Mouse (Mus musculus) G1E (cell line): ENCODE results near the gene Irf4.

Source experiments
- CTCF ChIP-seq: IDR thresholded peaks from 2 replicates; pipeline ENCODE4 v1.5.1; 2012; ENCODE audit warnings: low read depth, low read length, inconsistent platforms, mixed read lengths
- POLR2AphosphoS5 ChIP-seq: IDR thresholded peaks from 2 replicates; pipeline ENCODE4 v1.6.1; 2012; ENCODE audit warnings: low read depth, low read length, inconsistent platforms; ENCODE audit not compliant: insufficient replicate concordance

DNA sequence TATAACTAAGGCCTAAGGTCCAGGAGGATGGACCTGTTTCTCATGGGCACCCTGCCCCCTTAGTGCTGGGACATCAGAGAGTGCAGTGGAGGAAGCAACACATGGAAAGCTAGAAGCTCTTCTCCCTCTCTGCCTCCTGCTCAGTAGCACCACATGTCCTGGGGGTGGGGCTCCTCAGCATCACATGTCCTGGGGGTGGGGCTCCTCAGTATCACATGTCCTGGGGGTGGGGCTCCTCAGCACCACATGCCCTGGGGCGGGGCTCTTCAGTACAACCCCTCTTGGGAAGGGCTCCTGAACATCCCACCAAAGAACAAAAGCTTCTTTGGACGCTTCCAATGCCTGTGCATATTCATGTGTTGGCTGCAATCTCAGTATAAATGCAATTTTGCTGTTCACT is 38.5 kb downstream of the Irf4 start:
- TF ChIP-seq CTCF (no peak), POLR2AphosphoS5 (no peak)
